Comparison of ENCODE assay signal across 17 mouse cellular contexts in the genomic region with DNA sequence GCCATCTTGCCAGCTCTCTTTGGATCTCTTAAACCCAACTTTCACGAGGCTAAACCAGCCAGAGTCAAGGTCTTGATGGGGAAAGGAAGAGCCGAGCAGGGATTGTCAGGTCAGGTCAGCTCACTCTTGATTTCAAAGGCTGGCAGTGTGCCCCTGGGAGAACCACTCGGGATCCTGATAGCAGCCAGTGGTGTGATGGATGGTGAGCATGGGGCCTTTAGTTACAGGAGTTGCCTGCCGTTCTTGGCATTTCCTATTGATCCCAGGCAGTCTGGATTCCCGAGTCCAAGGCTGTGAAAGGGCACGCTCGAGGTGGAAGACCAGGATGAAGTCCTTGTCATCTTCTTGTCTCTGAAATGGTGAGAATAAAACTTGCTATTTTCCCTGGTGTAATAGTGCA. TPM values are rescaled to one million over a fixed set of nuclear protein-coding genes. Genes with fewer than 3 reads are reported as not detected.
A peak's percentile ranks its signal among the peaks of the same experiment; 100 is the strongest.
DNase-seq lines count a peak whose midpoint lies in the region; TF ChIP-seq lines count a peak whose summit lies in the region.
"Had no signal": no experiment of that assay in that cellular context is flagged by ENCODE, and none has a peak within 500 bp of the region (broad histone marks: within the 10 kb centered on the region; RNA-seq: fewer than 3 reads in every experiment).

No protein-coding gene starts in this region.

- TF ChIP-seq CTCF in layer of hippocampus, adult 2 months (conservative IDR thresholded peaks at IDR 0.05), result no peak

- peaks cover 34% of the 10 kb centered on the region for H3K4me1 ChIP-seq in brown adipose tissue, adult 24 weeks (ENCODE audit: control insufficient read depth, insufficient read depth, insufficient read length, low read length)

- peak; percentile 30 for DNase-seq in gastrocnemius, postnatal 14 days
- DNase-seq in gastrocnemius, postnatal 10 days, result no peak
- DNase-seq in layer of hippocampus, adult 2 months (ENCODE audit: low spot score in 2 of 2), result no peak
- DNase-seq in layer of hippocampus, postnatal 14 days (ENCODE audit: low spot score in 2 of 2), result no peak
- peak; percentile 74 for DNase-seq in adrenal gland, adult 2 months
- DNase-seq in cerebellum, adult 8-10 months, result no peak
- DNase-seq: cerebellum, adult 11 months; cerebellum, postnatal 25 days; kidney, adult 8-10 months; layer of hippocampus, postnatal 36 days; left cerebral cortex, postnatal 4 days; lung, adult 18-20 months; right cerebral cortex, postnatal 25 days; thymus, postnatal 36 days had no signal

- H3K27ac ChIP-seq in layer of hippocampus, adult 2 months, result peak overlapping the region; percentile 8; the same call in 1 of the 2 replicates
- peak overlapping the region; percentile 51 for H3K27ac ChIP-seq in brown adipose tissue, adult 24 weeks (replicated peaks; ENCODE audit: low read depth, low read length)
- H3K27ac ChIP-seq: forebrain, embryonic 15.5 days had no signal

- no peak overlapping the region for H3K4me3 ChIP-seq in layer of hippocampus, adult 2 months
- H3K4me3 ChIP-seq in brown adipose tissue, adult 24 weeks (ENCODE audit: insufficient read depth, low read depth, low read length), result no peak overlapping the region
- H3K4me3 ChIP-seq: erythroblast, embryonic 14.5 days; forebrain, embryonic 15.5 days had no signal

- intact Hi-C loops in gastrocnemius, postnatal 14 days (cut with DNase I; ENCODE audit: low total_unique reads), result no loop called here

RNA-seq across cellular contexts. Expression of a gene that starts 9.9 kb away (rescaled TPM):
- total RNA-seq in gastrocnemius, postnatal 14 days (2021), result 100 to 1,000 TPM; 590 to 617 TPM
- 100 to 1,000 TPM; 576 to 632 TPM for total RNA-seq in gastrocnemius, postnatal 10 days (2021)
- 100 to 1,000 TPM; 374 to 416 TPM for total RNA-seq in layer of hippocampus, adult 2 months (2021)
- total RNA-seq in layer of hippocampus, postnatal 14 days (2021), result 100 to 1,000 TPM; 406 to 431 TPM
- 100 to 1,000 TPM; 312 to 392 TPM for total RNA-seq in adrenal gland, adult 2 months (2021)
- 140 and 199 TPM in 2 replicates for polyA plus RNA-seq in adrenal gland, adult 2 months (2012; rRNA removed)
- 154 and 166 TPM in 2 replicates for polyA plus RNA-seq in brown adipose tissue, adult 24 weeks (2012; ENCODE audit: insufficient read depth, insufficient read length, missing spikeins)

Comparison
In these comparisons a context has a peak if more than half of its experiments do, and no peak if none do; other contexts are left out.
1. DNase-seq: peak in gastrocnemius, postnatal 14 days (single experiment) and adrenal gland, adult 2 months (single experiment); none in gastrocnemius, postnatal 10 days (single experiment), layer of hippocampus, adult 2 months (0 of 2), layer of hippocampus, postnatal 14 days (0 of 2) and cerebellum, adult 8-10 months (single experiment).